ENCODE assay signal across 22 mouse cellular contexts in genomic region chr3:127017523-127017922, GRCm38 (mm10).
DNase-seq lines count a peak whose midpoint lies in the region; ATAC-seq and TF ChIP-seq lines count a peak whose summit lies in the region.
"Had no signal": no experiment of that assay in that cellular context is flagged by ENCODE, and none has a peak within 500 bp of the region (broad histone marks: within the 10 kb centered on the region; RNA-seq: fewer than 3 reads in every experiment).

No protein-coding gene starts in this region.

- H3K27ac ChIP-seq in layer of hippocampus, adult 2 months: peak overlapping the region; percentile 87
- H3K27ac ChIP-seq in stomach, embryonic 16.5 days (ENCODE audit: low read length): no peak overlapping the region
- H3K27ac ChIP-seq in stomach, postnatal 0 days (replicated peaks): no peak overlapping the region
- H3K27ac ChIP-seq: embryonic facial prominence, embryonic 12.5 days; forebrain, embryonic 13.5 days; hindbrain, embryonic 15.5 days had no signal

- TF ChIP-seq CTCF in layer of hippocampus, adult 2 months (conservative IDR thresholded peaks at IDR 0.05): no peak
- TF ChIP-seq CTCF in stomach, postnatal 0 days (IDR thresholded peaks at IDR 0.05; ENCODE audit: low read depth): no peak

- no peaks in the 10 kb centered on the region for H3K4me1 ChIP-seq in stomach, embryonic 16.5 days (ENCODE audit: control insufficient read depth, insufficient read depth, low read length)
- H3K4me1 ChIP-seq in stomach, postnatal 0 days (replicated peaks; ENCODE audit: control insufficient read depth, insufficient read depth): no peaks in the 10 kb centered on the region
- H3K4me1 ChIP-seq: forebrain, embryonic 13.5 days; hindbrain, embryonic 15.5 days had no signal

- no peak overlapping the region for H3K4me2 ChIP-seq in stomach, embryonic 16.5 days (ENCODE audit: low read depth, low read length)
- no peak overlapping the region for H3K4me2 ChIP-seq in stomach, postnatal 0 days (replicated peaks; ENCODE audit: low read depth)
- H3K4me2 ChIP-seq: embryonic facial prominence, embryonic 12.5 days; forebrain, embryonic 13.5 days; heart, embryonic 12.5 days; hindbrain, embryonic 15.5 days had no signal

- no peak overlapping the region for H3K9ac ChIP-seq in stomach, embryonic 16.5 days (ENCODE audit: low read length)
- H3K9ac ChIP-seq in stomach, postnatal 0 days (ENCODE audit: low read length): no peak overlapping the region
- H3K9ac ChIP-seq: embryonic facial prominence, embryonic 12.5 days; forebrain, embryonic 13.5 days; forebrain, postnatal 0 days; heart, embryonic 12.5 days; hindbrain, embryonic 15.5 days had no signal

- ATAC-seq in stomach, embryonic 16.5 days (ENCODE audit: insufficient read depth, low FRiP score): peak; percentile 25; the same call in 1 of the 2 replicates
- ATAC-seq in stomach, postnatal 0 days (ENCODE audit: low FRiP score, low TSS enrichment): no peak
- ATAC-seq: activated CD4-positive, CD25-positive, alpha-beta regulatory T cell, adult 4 months; forebrain, embryonic 13.5 days; forebrain, postnatal 0 days; Patski had no signal

- DNase-seq in heart, adult 18-20 months: peak; percentile 39 to 43
- no peak for DNase-seq in heart, postnatal 4 days
- no peak for DNase-seq in layer of hippocampus, adult 2 months (ENCODE audit: low spot score in 2 of 2)
- no peak for DNase-seq in layer of hippocampus, postnatal 25 days (ENCODE audit: extremely low spot score in 1 of 2, low spot score in 1 of 2)
- no peak for DNase-seq in stomach, postnatal 0 days (ENCODE audit: low spot score)
- peak; percentile 52 for DNase-seq in skeletal muscle tissue, adult 2 months (ENCODE audit: low read depth, low spot score)
- no peak for DNase-seq in cerebellum, postnatal 14 days
- DNase-seq: adrenal gland, adult 2 months; adrenal gland, postnatal 25 days; cerebellum, adult 2 months; cerebellum, postnatal 10 days; forebrain, postnatal 0 days; gastrocnemius, postnatal 10 days; kidney, adult 11 months had no signal

- TF ChIP-seq EP300 in stomach, postnatal 0 days (optimal IDR thresholded peaks at IDR 0.05): no peak

- H3K27me3 ChIP-seq in stomach, embryonic 16.5 days (ENCODE audit: control insufficient read depth, insufficient read depth, low read length): no peaks in the 10 kb centered on the region
- H3K27me3 ChIP-seq in stomach, postnatal 0 days (ENCODE audit: control insufficient read depth, insufficient read depth, low read length): no peaks in the 10 kb centered on the region
- H3K27me3 ChIP-seq: CH12.LX; embryonic facial prominence, embryonic 12.5 days; forebrain, embryonic 13.5 days; heart, embryonic 12.5 days; hindbrain, embryonic 15.5 days; Patski had no signal

- no peaks in the 10 kb centered on the region for H3K9me3 ChIP-seq in stomach, embryonic 16.5 days (replicated peaks; ENCODE audit: control insufficient read depth, low read length)
- H3K9me3 ChIP-seq in stomach, postnatal 0 days (ENCODE audit: control insufficient read depth, low read length): no peaks in the 10 kb centered on the region
- H3K9me3 ChIP-seq: embryonic facial prominence, embryonic 12.5 days; forebrain, embryonic 13.5 days; heart, embryonic 12.5 days; hindbrain, embryonic 15.5 days had no signal

- no peaks in the 10 kb centered on the region for H3K36me3 ChIP-seq in stomach, embryonic 16.5 days (ENCODE audit: control insufficient read depth, insufficient read depth, low read length)
- no peaks in the 10 kb centered on the region for H3K36me3 ChIP-seq in stomach, postnatal 0 days (ENCODE audit: control insufficient read depth, insufficient read depth, low read length)
- H3K36me3 ChIP-seq: embryonic facial prominence, embryonic 12.5 days had no signal

- H3K4me3 ChIP-seq in layer of hippocampus, adult 2 months: no peak overlapping the region
- H3K4me3 ChIP-seq in stomach, embryonic 16.5 days (replicated peaks; ENCODE audit: low read length): no peak overlapping the region
- H3K4me3 ChIP-seq in stomach, postnatal 0 days (ENCODE audit: low read depth, low read length): no peak overlapping the region
- H3K4me3 ChIP-seq: embryonic facial prominence, embryonic 12.5 days; forebrain, embryonic 13.5 days; heart, embryonic 12.5 days; hindbrain, embryonic 15.5 days had no signal

- 57% methylated on average over 3 of the region's 3 CpGs for WGBS in stomach, embryonic 16.5 days
- WGBS in stomach, postnatal 0 days: 58% methylated on average over 3 of the region's 3 CpGs

Comparison
In these comparisons a context has a peak if more than half of its experiments do, and no peak if none do; other contexts are left out.
1. DNase-seq: peak in heart, adult 18-20 months (2 of 2) and skeletal muscle tissue, adult 2 months (single experiment); none in heart, postnatal 4 days (single experiment), layer of hippocampus, adult 2 months (0 of 2), layer of hippocampus, postnatal 25 days (0 of 2), stomach, postnatal 0 days (single experiment) and cerebellum, postnatal 14 days (0 of 2).